Mouse (Mus musculus) liver, postnatal 0 days (tissue): ENCODE results near the gene Fam173a. TPM values are rescaled to one million over a fixed set of nuclear protein-coding genes. Genes with fewer than 3 reads are reported as not detected.

Experiments
- ATAC-seq: fragments of 200-750 bp; cut with Nextera tagmentation; 2 replicates; pipeline ENCODE4 v1.8.0; 2017; ENCODE audit warnings: mild to moderate bottlenecking, moderate library complexity
- DNase-seq: peaks from one replicate; pipeline ENCODE4 v3.0.0-alpha.2; 2016
- H3K27ac ChIP-seq: fragments of 300-500 bp; sonication (generic); 2 replicates; pipeline ENCODE4 v1.5.1; 2014; ENCODE audit warnings: antibody characterized with exemption, moderate library complexity, mild to moderate bottlenecking, low read depth
- H3K27me3 ChIP-seq: fragments of 300-500 bp; sonication (generic); 2 replicates; pipeline ENCODE4 v1.6.1; 2014; ENCODE audit warnings: low read length, control low read depth, mixed read lengths; ENCODE audit not compliant: insufficient read depth
- H3K36me3 ChIP-seq: fragments of 300-500 bp; sonication (generic); replicated peaks from 2 replicates; pipeline ENCODE4 v1.6.1; 2014; ENCODE audit warnings: mild to moderate bottlenecking, control low read depth, low read length, moderate library complexity, mixed read lengths; ENCODE audit not compliant: insufficient read depth
- H3K4me1 ChIP-seq: fragments of 300-500 bp; sonication (generic); 2 replicates; pipeline ENCODE4 v1.6.1; 2014; ENCODE audit warnings: antibody characterized with exemption, mild to moderate bottlenecking, control low read depth; ENCODE audit not compliant: insufficient read depth
- H3K4me2 ChIP-seq: fragments of 300-500 bp; sonication (generic); 2 replicates; pipeline ENCODE4 v1.6.1; 2014; ENCODE audit warnings: low read depth, mild to moderate bottlenecking, low read length, moderate library complexity, mixed read lengths
- H3K4me3 ChIP-seq: fragments of 300-500 bp; sonication (generic); 2 replicates; pipeline ENCODE4 v1.5.1; 2014; ENCODE audit warnings: low read depth, low read length
- H3K9ac ChIP-seq: fragments of 300-500 bp; sonication (generic); replicated peaks from 2 replicates; pipeline ENCODE4 v1.6.1; 2014; ENCODE audit warnings: mild to moderate bottlenecking, moderate library complexity
- H3K9me3 ChIP-seq: fragments of 300-500 bp; sonication (generic); 2 replicates; pipeline ENCODE4 v1.6.1; 2016; ENCODE audit warnings: mild to moderate bottlenecking, control low read depth, low read length, mixed read lengths
- CTCF ChIP-seq: sonication (generic); IDR thresholded peaks from 2 replicates; pipeline ENCODE4 v1.5.1; 2016; ENCODE audit warnings: antibody characterized with exemption, low read depth
- EP300 ChIP-seq: IDR thresholded peaks from 2 replicates; pipeline ENCODE4 v1.6.1; 2016; ENCODE audit warnings: antibody characterized with exemption, low read depth, mild to moderate bottlenecking
- WGBS: fragments of 180-500 bp; shearing (Covaris S2); extraction: QIAGEN DNeasy Blood & Tissue Kit; methylation state at CpG from one replicate; pipeline ENCODE4 v1.1.7; 2014; ENCODE audit not compliant: insufficient replicate concordance; 5-methylcytosine and 5-hydroxymethylcytosine counted together
- polyA plus RNA-seq: library from polyadenylated mRNA; unstranded; fragments of >200 nt; fragmentation: Nextera tagmentation; extraction: Ambion mirVana; gene quantifications from 2 replicates; pipeline ENCODE4 v1.2.1, GENCODE M21; 2015

The Fam173a gene
- polyA plus RNA-seq, 1 experiment from 2014 or later: 51.6 TPM

DNA sequence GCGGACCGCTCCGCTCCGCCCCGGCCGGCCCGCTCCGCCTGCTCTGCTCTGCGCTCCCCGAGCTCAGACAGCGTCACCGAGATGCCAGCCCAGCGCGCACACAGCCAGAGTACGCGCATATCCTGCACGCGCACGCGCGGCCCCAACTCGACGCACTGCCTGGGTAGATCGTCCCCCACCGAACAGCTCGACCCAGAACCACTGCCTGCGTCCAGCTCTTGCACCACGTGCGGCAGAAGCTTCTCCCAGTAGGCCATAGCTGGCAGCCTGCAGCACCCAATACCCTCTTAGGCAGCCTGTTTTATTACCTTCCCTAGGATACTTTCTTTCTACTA lies 44.3 kb upstream of the Fam173a start, which contains the start of gene Rhbdl1:
Rhbdl1 (minus strand) TSS at position 220 of the 335 bp plus-strand sequence.
- Histone ChIP-seq H3K9me3 (no peaks in the 10 kb centered on the region), H3K27ac (no peak within 1 kb of the TSS), H3K4me2 (peak within 1 kb of the TSS; percentile 76), H3K36me3 (peaks cover 38% of the 10 kb centered on the region), H3K27me3 (no peaks in the 10 kb centered on the region), H3K9ac (peak within 1 kb of the TSS; percentile 47; the same call in 1 of the 2 replicates), H3K4me1 (peaks cover 44% of the 10 kb centered on the region), H3K4me3 (peak within 1 kb of the TSS; percentile 21; the same call in 1 of the 2 replicates)
- ATAC-seq (no peak), DNase-seq (peak; percentile 69)
- WGBS: 5% methylated on average over 20 of the region's 29 CpGs
- TF ChIP-seq CTCF: no peak

DNA sequence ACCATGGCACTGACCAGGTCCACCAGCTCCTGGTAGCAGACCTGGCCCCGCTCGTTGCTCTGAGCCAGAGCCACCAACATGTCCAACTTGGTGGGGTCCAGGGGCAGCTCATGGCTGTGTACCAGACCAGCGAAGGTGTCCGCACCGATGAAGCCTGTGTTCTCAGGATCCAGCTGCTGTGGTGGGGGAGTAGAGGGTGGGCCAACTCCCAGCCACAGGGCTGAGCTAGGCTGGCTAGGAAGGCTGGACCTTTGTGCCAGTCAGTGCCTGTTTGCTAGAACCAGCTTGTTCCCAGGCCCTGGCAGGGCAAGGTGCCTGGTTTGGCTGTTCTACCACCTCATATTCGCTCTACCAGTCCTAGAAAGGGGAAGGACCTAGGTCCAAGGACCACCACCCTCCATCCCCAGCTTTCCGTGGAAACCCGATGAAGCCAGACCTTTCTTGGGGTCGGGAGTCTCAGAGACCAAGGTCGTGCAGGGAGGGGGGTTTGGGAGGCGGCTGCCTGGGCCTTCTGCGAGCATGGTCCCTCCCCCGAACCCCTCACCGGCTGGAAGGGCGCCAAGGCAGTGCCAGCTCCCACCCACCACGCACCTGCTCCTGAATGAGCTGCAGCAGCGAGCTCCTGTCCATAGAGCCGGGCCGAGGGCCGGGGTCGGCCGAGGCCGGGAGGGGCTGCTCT lies 43.8 kb upstream of the Fam173a start:
- Histone ChIP-seq H3K4me1 (peaks cover 49% of the 10 kb centered on the region), H3K4me2 (peak overlapping the region; percentile 76), H3K9me3 (no peaks in the 10 kb centered on the region), H3K4me3 (peak overlapping the region; percentile 21; the same call in 1 of the 2 replicates), H3K36me3 (peaks cover 35% of the 10 kb centered on the region), H3K9ac (peak overlapping the region; percentile 47; the same call in 1 of the 2 replicates), H3K27me3 (no peaks in the 10 kb centered on the region), H3K27ac (no peak overlapping the region)
- ATAC-seq (no peak), DNase-seq (no peak)
- TF ChIP-seq CTCF: no peak
- TF ChIP-seq EP300: no peak
- WGBS: 29% methylated on average over 20 of the region's 23 CpGs

DNA sequence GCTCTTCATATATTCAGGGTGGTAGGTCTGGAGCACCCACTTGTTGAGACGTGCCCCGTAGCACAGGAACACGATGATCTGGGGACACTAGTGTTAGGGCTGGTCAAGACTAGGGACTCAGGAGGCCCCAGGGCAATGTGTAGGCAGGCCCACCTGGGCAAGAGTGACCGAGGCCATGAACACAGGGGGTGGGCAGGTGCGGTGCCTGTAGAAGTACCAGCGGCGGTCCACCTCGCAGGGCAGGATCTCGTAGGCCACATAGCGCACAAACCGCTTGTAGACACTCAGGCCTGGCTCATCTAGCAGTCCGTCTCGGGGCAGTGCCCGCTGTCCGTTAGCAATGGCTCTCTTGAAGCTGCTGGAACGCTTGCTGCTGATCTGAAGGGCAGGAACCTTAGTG lies 43.1 kb upstream of the Fam173a start:
- TF ChIP-seq CTCF (no peak), EP300 (no peak)
- 91% methylated on average over 16 of the region's 16 CpGs for WGBS
- no peak overlapping the region for H3K27ac ChIP-seq
- no peaks in the 10 kb centered on the region for H3K27me3 ChIP-seq
- no peak overlapping the region for H3K4me3 ChIP-seq
- H3K9me3 ChIP-seq: no peaks in the 10 kb centered on the region
- peak overlapping the region; percentile 18; the same call in 1 of the 2 replicates for H3K4me2 ChIP-seq
- H3K4me1 ChIP-seq: peaks cover 54% of the 10 kb centered on the region
- H3K36me3 ChIP-seq: peaks cover 35% of the 10 kb centered on the region
- ATAC-seq (no peak), DNase-seq (no peak)
- no peak overlapping the region for H3K9ac ChIP-seq

DNA sequence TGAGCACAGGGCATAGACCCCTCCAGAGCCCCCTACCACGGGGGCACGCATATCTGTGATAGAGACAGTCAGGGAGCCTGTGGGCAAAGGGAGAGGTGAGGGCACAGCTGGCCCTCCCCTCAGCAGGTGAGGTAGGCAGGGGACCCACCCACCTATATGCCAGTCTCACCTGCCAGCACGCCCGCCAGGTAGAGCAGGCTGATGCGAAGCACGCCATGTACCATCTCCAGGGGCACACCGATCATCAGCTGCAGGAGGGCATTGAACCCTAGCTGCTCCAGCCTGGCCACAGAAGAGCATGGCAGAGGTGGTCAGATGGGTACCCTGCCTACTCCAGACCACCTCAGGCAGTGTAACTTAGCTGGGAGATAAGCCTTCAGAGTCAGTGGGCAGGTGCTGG lies 42.6 kb upstream of the Fam173a start:
- Histone ChIP-seq H3K36me3 (peaks cover 35% of the 10 kb centered on the region), H3K4me1 (peaks cover 58% of the 10 kb centered on the region), H3K9ac (no peak overlapping the region), H3K27me3 (no peaks in the 10 kb centered on the region), H3K27ac (no peak overlapping the region), H3K4me3 (no peak overlapping the region), H3K4me2 (peak overlapping the region; percentile 99), H3K9me3 (no peaks in the 10 kb centered on the region)
- no peak for DNase-seq
- ATAC-seq: no peak
- TF ChIP-seq CTCF (no peak), EP300 (no peak)
- WGBS: 87% methylated on average over 7 of the region's 7 CpGs

DNA sequence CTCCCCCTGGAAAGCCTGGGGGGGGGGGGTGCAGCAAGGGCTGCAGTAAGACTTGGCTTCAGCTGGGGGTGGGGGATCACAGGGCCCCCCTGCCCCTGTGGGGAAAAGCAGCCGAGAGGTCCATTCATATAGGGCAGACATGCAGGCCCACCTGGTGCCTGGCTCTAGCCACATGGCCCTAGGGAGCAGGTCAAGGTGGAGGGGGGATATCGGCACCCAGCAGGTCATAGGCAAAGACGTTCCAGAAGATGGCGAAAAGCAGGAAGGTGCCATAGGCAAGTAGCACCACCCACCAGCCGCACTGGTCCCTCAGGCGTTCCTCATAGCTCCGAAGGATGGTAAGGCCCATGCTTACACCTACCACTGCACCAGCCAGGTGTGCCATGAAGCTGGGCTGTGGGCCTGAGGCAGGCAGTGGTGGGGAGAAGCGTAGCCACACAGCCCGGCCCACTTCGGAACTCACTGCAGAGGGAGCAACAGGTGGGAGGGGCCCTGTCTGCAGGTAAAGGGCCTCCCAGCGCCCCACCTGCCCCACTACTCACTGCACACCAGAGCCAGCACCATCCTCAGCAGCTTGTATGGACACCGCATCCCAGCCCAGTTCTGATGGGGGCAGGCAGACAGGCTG lies 42.0 kb upstream of the Fam173a start:
- Histone ChIP-seq H3K9me3 (no peaks in the 10 kb centered on the region), H3K4me3 (peak overlapping the region; percentile 75), H3K4me1 (peaks cover 62% of the 10 kb centered on the region), H3K36me3 (peaks cover 32% of the 10 kb centered on the region), H3K9ac (peak overlapping the region; percentile 84), H3K27me3 (no peaks in the 10 kb centered on the region), H3K4me2 (peak overlapping the region; percentile 99), H3K27ac (peak overlapping the region; percentile 99)
- no peak for ATAC-seq
- WGBS: 76% methylated on average over 12 of the region's 12 CpGs
- DNase-seq: no peak
- TF ChIP-seq CTCF: no peak
- no peak for TF ChIP-seq EP300

DNA sequence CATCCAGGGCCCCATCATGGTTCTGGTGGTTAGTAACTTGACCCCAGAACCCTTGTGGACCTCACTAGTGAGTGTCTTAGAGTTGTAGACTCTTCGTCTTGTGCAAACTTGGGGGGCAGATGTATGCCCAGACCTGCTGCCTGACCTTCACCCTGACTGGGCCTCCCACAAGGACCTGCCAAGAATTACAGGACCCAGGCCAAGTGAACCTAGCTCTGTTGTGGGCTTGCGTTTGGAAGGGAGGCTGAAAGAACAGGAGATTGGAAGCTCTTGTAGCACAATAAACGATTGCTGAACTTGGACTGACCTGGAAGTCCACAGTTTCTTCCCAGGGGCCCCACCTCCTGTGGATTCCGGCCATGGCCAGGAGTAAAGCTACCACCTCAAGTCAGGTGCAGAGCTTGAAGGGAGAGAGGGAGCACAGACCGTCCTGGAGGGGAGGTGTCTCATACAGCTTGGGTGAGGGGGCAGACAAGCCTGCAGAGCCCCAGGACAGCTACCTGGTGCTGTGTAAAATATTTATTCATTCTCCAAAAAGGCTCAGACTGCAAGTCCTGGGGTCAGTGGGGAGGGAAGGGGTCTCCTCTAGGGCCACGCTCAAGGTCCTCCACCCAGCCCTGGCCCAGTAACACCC lies 41.4 kb upstream of the Fam173a start:
- TF ChIP-seq EP300 (no peak), CTCF (no peak)
- Histone ChIP-seq H3K4me3 (peak overlapping the region; percentile 75), H3K36me3 (peaks cover 26% of the 10 kb centered on the region), H3K9ac (peak overlapping the region; percentile 84), H3K4me1 (peaks cover 67% of the 10 kb centered on the region), H3K4me2 (peak overlapping the region; percentile 99), H3K27me3 (no peaks in the 10 kb centered on the region), H3K9me3 (no peaks in the 10 kb centered on the region), H3K27ac (peak overlapping the region; percentile 99)
- ATAC-seq (no peak), DNase-seq (no peak)
- WGBS: 33% methylated on average over 6 of the region's 6 CpGs
